Mouse (Mus musculus): ENCODE data around the gene Ccdc33.

- TF ChIP-seq CTCF (IDR thresholded peaks at IDR 0.05; ENCODE audit: insufficient read depth, low read length): no peak
- no peak for TF ChIP-seq POLR2A (IDR thresholded peaks at IDR 0.05; ENCODE audit: borderline replicate concordance, extremely low read depth, low read depth, low read length)
Measured at GRCm38 (mm10) chr9:58042391-58042790, 76.2 kb downstream of the Ccdc33 start.
